Mouse (Mus musculus) kidney, embryonic 16.5 days (tissue): ENCODE data around the gene Smad3. TPM values are rescaled to one million over a fixed set of nuclear protein-coding genes. Genes with fewer than 3 reads are reported as not detected.
A peak's percentile ranks its signal among the peaks of the same experiment; 100 is the strongest.

Experiments
- ATAC-seq: fragments of 200-750 bp; cut with Nextera tagmentation; 2 replicates; pipeline ENCODE4 v1.8.0; 2017; ENCODE audit warnings: moderate TSS enrichment; ENCODE audit not compliant: low FRiP score, low TSS enrichment
- H3K27ac ChIP-seq: fragments of 300-500 bp; sonication (generic); 2 replicates; pipeline ENCODE4 v1.5.1; 2014; ENCODE audit warnings: low read length
- H3K27me3 ChIP-seq: fragments of 300-500 bp; sonication (generic); 2 replicates; pipeline ENCODE4 v1.6.1; 2014; ENCODE audit warnings: low read length, control low read depth, mixed read lengths; ENCODE audit not compliant: insufficient read depth
- H3K36me3 ChIP-seq: fragments of 300-500 bp; sonication (generic); 2 replicates; pipeline ENCODE4 v1.6.1; 2014; ENCODE audit warnings: low read length, control low read depth, mixed read lengths; ENCODE audit not compliant: insufficient read depth
- H3K4me1 ChIP-seq: fragments of 300-500 bp; sonication (generic); 2 replicates; pipeline ENCODE4 v1.6.1; 2014; ENCODE audit warnings: low read length, control low read depth, mixed read lengths; ENCODE audit not compliant: insufficient read depth
- H3K4me2 ChIP-seq: fragments of 300-500 bp; sonication (generic); replicated peaks from 2 replicates; pipeline ENCODE4 v1.6.1; 2014; ENCODE audit warnings: low read depth, low read length
- H3K4me3 ChIP-seq: fragments of 300-500 bp; sonication (generic); 2 replicates; pipeline ENCODE4 v1.5.1; 2014; ENCODE audit warnings: mild to moderate bottlenecking, low read length
- H3K9ac ChIP-seq: fragments of 300-500 bp; sonication (generic); replicated peaks from 2 replicates; pipeline ENCODE4 v1.6.1; 2014; ENCODE audit warnings: low read length
- H3K9me3 ChIP-seq: fragments of 300-500 bp; sonication (generic); 2 replicates; pipeline ENCODE4 v1.6.1; 2016; ENCODE audit warnings: low read length, control low read depth
- WGBS: fragments of 180-500 bp; shearing (Covaris S2); extraction: QIAGEN DNeasy Blood & Tissue Kit; methylation state at CpG from one replicate; pipeline ENCODE4 v1.1.7; 2014; 5-methylcytosine and 5-hydroxymethylcytosine counted together
- polyA plus RNA-seq: library from polyadenylated mRNA; unstranded; fragments of >200 nt; fragmentation: Nextera tagmentation; extraction: Ambion mirVana; gene quantifications from 2 replicates; pipeline ENCODE4 v1.2.1, GENCODE M21; 2015

Smad3 gene
- polyA plus RNA-seq, 1 experiment from 2014 or later, result 27.8 TPM

DNA sequence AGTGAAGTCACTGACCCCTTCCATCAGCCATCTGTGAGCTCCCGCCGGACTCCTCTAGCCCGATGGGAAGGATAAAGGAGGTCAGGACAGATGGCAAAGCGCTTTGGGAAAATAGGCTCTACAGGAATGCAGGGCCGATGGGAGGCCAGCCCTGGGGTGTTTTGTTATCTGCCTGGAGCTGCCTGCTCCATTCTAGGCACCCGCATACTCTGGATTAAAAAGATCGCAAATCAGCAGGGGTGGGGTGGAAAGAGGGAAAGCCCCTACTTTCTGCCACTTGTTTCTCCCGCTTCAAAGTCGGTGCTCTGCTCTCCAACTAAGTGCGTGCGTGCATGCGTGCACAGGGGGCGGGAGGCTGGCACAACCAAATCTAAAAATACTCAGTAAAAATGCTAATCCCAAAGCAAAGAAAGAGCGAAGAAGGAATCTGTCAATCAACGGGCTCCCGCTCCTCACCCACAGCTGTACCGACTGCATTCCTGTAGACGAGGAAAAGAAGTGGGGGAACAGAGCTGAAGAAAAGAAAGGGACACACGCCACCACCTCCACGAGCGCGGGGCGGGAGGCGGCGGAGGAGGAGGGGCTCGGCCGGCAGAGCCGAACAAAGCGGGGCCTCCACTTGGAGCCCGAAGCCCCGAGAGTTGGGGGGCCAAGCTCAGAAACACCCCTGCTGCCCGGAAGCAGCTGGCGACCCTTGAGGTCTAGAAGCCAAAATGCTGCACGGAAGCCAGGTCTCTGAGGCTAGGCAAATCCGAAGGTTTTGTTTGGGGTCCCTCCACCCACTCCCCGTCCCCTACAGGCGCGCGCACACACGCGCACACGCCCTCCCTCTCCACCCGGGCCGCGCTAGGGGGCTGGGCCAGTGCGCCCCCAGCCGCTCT, 973 bp downstream of the Smad3 start:
- under 1% methylated on average over 47 of the region's 47 CpGs for WGBS
- H3K4me3 ChIP-seq, result peak overlapping the region; percentile 73
- peak overlapping the region; percentile 98 for H3K27ac ChIP-seq
- peak overlapping the region; percentile 92 for H3K9ac ChIP-seq
- H3K4me2 ChIP-seq, result peak overlapping the region; percentile 68
- H3K4me1 ChIP-seq, result peaks cover 68% of the 10 kb centered on the region
- no peaks in the 10 kb centered on the region for H3K27me3 ChIP-seq
- ATAC-seq, result 0 out of 2 replicates have a peak, but pooled peaks have one; percentile 7
- no peaks in the 10 kb centered on the region for H3K36me3 ChIP-seq
- no peaks in the 10 kb centered on the region for H3K9me3 ChIP-seq

DNA sequence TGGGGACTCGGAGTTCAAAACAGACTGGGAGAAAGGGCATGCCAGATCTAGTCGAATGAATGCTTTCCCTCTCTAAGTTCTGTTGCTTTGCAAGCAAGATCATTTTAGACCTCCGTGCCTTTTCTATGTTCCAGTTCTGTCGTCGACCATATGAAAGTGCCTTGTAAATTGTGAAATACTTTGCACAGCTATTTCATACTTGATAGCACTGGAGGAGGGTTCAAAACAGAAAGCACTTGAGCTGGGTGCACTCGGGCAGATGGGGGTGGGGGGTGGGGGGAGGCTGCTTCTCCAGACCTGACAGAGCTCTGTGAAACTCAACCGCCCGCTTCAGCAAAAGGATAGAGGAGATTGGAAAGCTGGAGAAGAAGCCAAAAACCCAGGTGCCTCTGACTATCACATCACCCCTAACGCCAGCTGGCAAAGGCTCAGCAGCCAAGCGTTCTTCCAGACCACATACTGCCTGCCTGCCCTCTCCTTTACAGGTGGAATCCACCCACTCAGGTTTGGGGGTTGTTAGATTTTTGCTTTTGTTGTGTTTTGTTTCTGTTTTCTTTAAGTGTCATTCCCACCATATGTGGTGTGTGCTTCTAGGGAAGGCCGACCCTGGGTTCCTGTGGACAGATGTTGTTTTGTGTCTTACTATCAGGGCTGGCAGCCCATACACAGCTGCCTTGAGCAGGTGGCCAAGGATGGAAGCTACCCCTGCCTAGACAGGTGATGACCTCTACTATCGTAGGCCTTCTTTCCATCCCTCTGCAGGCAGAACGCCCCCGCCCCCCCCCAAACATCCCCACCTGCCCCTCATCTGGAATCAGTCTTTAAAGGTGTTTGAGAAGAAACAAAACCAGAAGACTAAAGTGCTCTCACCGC, 1.9 kb downstream of the Smad3 start:
- peak overlapping the region; percentile 73 for H3K4me3 ChIP-seq
- H3K36me3 ChIP-seq, result no peaks in the 10 kb centered on the region
- peaks cover 76% of the 10 kb centered on the region for H3K4me1 ChIP-seq
- no peak for ATAC-seq
- H3K27ac ChIP-seq, result peak overlapping the region; percentile 98; the same call in 1 of the 2 replicates
- peak overlapping the region; percentile 92 for H3K9ac ChIP-seq
- H3K4me2 ChIP-seq, result peak overlapping the region; percentile 68
- H3K27me3 ChIP-seq, result no peaks in the 10 kb centered on the region
- H3K9me3 ChIP-seq, result no peaks in the 10 kb centered on the region
- WGBS, result 14% methylated on average over 15 of the region's 15 CpGs

DNA sequence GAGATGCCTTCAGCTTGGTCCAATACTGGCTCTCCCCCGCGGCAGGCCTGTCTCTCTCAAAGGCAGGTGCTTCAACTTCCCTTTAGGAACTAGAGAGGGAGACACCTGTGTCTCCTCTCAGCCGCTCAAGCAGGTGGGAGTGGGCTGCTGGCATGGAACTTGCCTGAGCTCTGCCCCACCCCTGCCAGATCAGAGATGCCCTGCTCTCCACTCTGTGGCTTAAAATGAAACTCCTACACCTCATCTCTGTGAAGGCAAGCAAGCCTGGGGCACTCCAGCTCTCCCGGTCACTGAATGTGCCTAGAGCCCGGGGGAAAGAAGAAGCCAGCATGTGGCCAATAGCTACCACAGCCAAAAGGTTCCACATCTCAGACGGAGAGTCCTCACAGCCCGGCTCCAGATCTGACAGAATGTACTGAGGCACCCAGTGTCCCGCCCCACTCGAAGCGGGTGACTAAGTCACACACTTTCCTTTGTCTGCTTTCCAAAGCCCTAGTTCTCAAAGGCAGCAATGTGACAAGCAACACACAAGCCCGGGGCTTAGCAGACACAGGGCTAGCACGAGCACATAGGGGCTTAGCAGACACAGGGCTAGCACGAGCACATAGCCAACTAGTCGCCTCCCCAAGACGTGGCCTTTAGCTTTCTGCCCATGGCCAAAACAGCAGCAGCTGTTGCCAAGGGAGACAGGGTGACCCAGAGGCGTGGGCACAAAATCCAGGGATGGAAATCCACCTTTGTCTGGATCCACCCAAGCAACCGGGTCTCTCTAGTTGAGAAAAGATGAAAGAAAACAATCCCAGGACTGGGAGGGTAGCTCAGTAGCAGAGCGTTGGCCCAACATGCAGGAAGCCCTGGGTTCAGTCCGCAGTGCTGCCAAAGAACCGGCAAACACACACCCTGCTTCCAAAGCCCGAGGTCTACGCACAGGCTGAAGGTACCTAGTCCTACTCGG, 3.0 kb downstream of the Smad3 start:
- no peaks in the 10 kb centered on the region for H3K27me3 ChIP-seq
- H3K4me3 ChIP-seq, result peak overlapping the region; percentile 73
- peak overlapping the region; percentile 92 for H3K9ac ChIP-seq
- peak overlapping the region; percentile 68 for H3K4me2 ChIP-seq
- H3K36me3 ChIP-seq, result no peaks in the 10 kb centered on the region
- H3K4me1 ChIP-seq, result peaks cover 77% of the 10 kb centered on the region
- 30% methylated on average over 23 of the region's 23 CpGs for WGBS
- ATAC-seq, result no peak
- H3K27ac ChIP-seq, result no peak overlapping the region
- no peaks in the 10 kb centered on the region for H3K9me3 ChIP-seq

GRCm38 (mm10) chr9:63754039-63754438, 3.8 kb downstream of the Smad3 start:
- H3K27ac ChIP-seq, result no peak overlapping the region
- H3K36me3 ChIP-seq, result no peaks in the 10 kb centered on the region
- H3K27me3 ChIP-seq, result no peaks in the 10 kb centered on the region
- no peaks in the 10 kb centered on the region for H3K9me3 ChIP-seq
- peaks cover 77% of the 10 kb centered on the region for H3K4me1 ChIP-seq
- H3K9ac ChIP-seq, result peak overlapping the region; percentile 92
- whole genome bisulfite sequencing, result 61% methylated on average over 5 of the region's 5 CpGs
- ATAC-seq, result no peak
- peak overlapping the region; percentile 68 for H3K4me2 ChIP-seq
- H3K4me3 ChIP-seq, result peak overlapping the region; percentile 73; the same call in 1 of the 2 replicates

DNA sequence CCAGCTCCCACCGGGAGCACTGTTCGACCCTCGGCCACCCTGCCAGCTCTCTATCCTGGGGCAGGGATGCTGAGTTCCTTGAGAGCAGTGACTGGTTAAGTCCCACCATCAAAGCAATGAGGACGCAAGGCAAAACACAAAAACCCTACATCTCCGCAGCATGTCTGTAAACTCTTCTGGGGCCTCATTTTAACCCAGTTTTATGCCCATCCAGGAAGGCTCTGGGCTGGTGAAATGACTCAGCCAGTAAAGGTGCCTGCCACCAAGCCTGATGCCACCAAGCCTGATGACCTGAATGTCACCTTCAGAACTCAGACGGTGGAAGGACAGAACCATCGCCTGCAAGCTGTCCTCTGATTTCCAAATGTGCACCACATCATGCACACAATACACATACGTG, 4.4 kb downstream of the Smad3 start:
- 0 out of 2 replicates have a peak overlapping the region, but pooled peaks have one; percentile 1 for H3K4me3 ChIP-seq
- H3K4me1 ChIP-seq, result peaks cover 76% of the 10 kb centered on the region
- WGBS, result 70% methylated on average over 8 of the region's 8 CpGs
- H3K27me3 ChIP-seq, result no peaks in the 10 kb centered on the region
- H3K4me2 ChIP-seq, result peak overlapping the region; percentile 68; the same call in 1 of the 2 replicates
- H3K27ac ChIP-seq, result no peak overlapping the region
- no peak overlapping the region for H3K9ac ChIP-seq
- no peaks in the 10 kb centered on the region for H3K9me3 ChIP-seq
- no peaks in the 10 kb centered on the region for H3K36me3 ChIP-seq
- ATAC-seq, result no peak

GRCm38 (mm10) chr9:63752576-63752975, 5.2 kb downstream of the Smad3 start:
- H3K4me2 ChIP-seq, result 0 out of 2 replicates have a peak overlapping the region, but pooled peaks have one; percentile 9
- no peak overlapping the region for H3K4me3 ChIP-seq
- no peaks in the 10 kb centered on the region for H3K27me3 ChIP-seq
- H3K4me1 ChIP-seq, result peaks cover 84% of the 10 kb centered on the region
- no peak overlapping the region for H3K9ac ChIP-seq
- H3K36me3 ChIP-seq, result no peaks in the 10 kb centered on the region
- no peak overlapping the region for H3K27ac ChIP-seq
- no peak for ATAC-seq
- 42% methylated on average over 7 of the region's 7 CpGs for WGBS
- H3K9me3 ChIP-seq, result no peaks in the 10 kb centered on the region

- Histone ChIP-seq H3K9ac (no peak overlapping the region), H3K4me1 (peaks cover 95% of the 10 kb centered on the region), H3K9me3 (no peaks in the 10 kb centered on the region), H3K27ac (no peak overlapping the region), H3K27me3 (no peaks in the 10 kb centered on the region), H3K36me3 (no peaks in the 10 kb centered on the region), H3K4me2 (no peak overlapping the region), H3K4me3 (no peak overlapping the region)
- WGBS, result 35% methylated on average over 4 of the region's 4 CpGs
- ATAC-seq, result no peak
These were observed 6.5 kb downstream of the Smad3 start for GRCm38 (mm10) chr9:63751325-63751724.

GRCm38 (mm10) chr9:63750360-63750974, 7.3 kb downstream of the Smad3 start:
- no peak overlapping the region; the same call in 1 of the 2 replicates for H3K9ac ChIP-seq
- WGBS, result 30% methylated on average over 10 of the region's 10 CpGs
- H3K27me3 ChIP-seq, result no peaks in the 10 kb centered on the region
- H3K36me3 ChIP-seq, result no peaks in the 10 kb centered on the region
- ATAC-seq, result no peak
- H3K4me3 ChIP-seq, result no peak overlapping the region
- H3K9me3 ChIP-seq, result no peaks in the 10 kb centered on the region
- H3K4me2 ChIP-seq, result 0 out of 2 replicates have a peak overlapping the region, but pooled peaks have one; percentile 14
- H3K27ac ChIP-seq, result peak overlapping the region; percentile 76
- H3K4me1 ChIP-seq, result peaks cover 95% of the 10 kb centered on the region
